Mouse (Mus musculus) MEL (cell line): ENCODE data around the gene Actl11. TPM values are rescaled to one million over a fixed set of nuclear protein-coding genes. Genes with fewer than 3 reads are reported as not detected.

Experiments
- DNase-seq: peaks from one replicate; pipeline ENCODE4 v3.0.0; 2011; ENCODE audit warnings: low read depth, low spot score
- H3K27ac ChIP-seq: 2 replicates; pipeline ENCODE4 v1.5.1; 2012; ENCODE audit warnings: low read depth, mild to moderate bottlenecking, control low read depth, low read length, moderate library complexity; ENCODE audit not compliant: control insufficient read depth
- H3K27me3 ChIP-seq, 2 experiments: fragments of 150-350 bp in 1 of 2; sonication (generic) in 1 of 2; 2 replicates each; pipeline ENCODE4 v1.6.1; 2012; ENCODE audit warnings: low read length in 2 of 2, mild to moderate bottlenecking in 2 of 2, improper control_type of control experiment in 1 of 2, moderate library complexity in 1 of 2; ENCODE audit not compliant: insufficient read depth in 2 of 2, control insufficient read depth in 1 of 2
- H3K36me3 ChIP-seq, 2 experiments: 2 replicates each; pipeline ENCODE4 v1.6.1; 2012 to 2014; ENCODE audit warnings: low read length in 2 of 2, improper control_type of control experiment in 1 of 2, inconsistent platforms in 1 of 2, mild to moderate bottlenecking in 1 of 2; ENCODE audit not compliant: insufficient read depth in 2 of 2, control insufficient read depth in 1 of 2
- H3K4me1 ChIP-seq, 2 experiments: fragments of 150-350 bp in 1 of 2; sonication (generic) in 1 of 2; 2 replicates each; pipeline ENCODE4 v1.6.1; 2012; ENCODE audit warnings: low read length in 2 of 2, improper control_type of control experiment in 1 of 2, mild to moderate bottlenecking in 1 of 2; ENCODE audit not compliant: insufficient read depth in 2 of 2, control insufficient read depth in 1 of 2
- H3K4me3 ChIP-seq, 2 experiments: fragments of 150-350 bp in 1 of 2; sonication (generic) in 1 of 2; 2 replicates each; pipeline ENCODE4 v1.5.1; 2012; ENCODE audit warnings: low read depth in 2 of 2, low read length in 2 of 2, mild to moderate bottlenecking in 2 of 2, moderate library complexity in 2 of 2, control low read depth in 1 of 2, improper control_type of control experiment in 1 of 2; ENCODE audit not compliant: control insufficient read depth in 1 of 2, insufficient read depth in 1 of 2
- H3K79me2 ChIP-seq: 2 replicates; pipeline ENCODE4 v1.6.1; 2012; ENCODE audit warnings: mild to moderate bottlenecking, low read length, moderate library complexity; ENCODE audit not compliant: control insufficient read depth, poor library complexity, insufficient read depth
- H3K9ac ChIP-seq: 2 replicates; pipeline ENCODE4 v1.6.1; 2012; ENCODE audit warnings: low read depth, mild to moderate bottlenecking, control low read depth, low read length, moderate library complexity; ENCODE audit not compliant: control insufficient read depth, poor library complexity, severe bottlenecking
- H3K9me3 ChIP-seq: fragments of 150-350 bp; sonication (generic); replicated peaks from 2 replicates; pipeline ENCODE4 v1.6.1; 2012; ENCODE audit warnings: mild to moderate bottlenecking, low read length, improper control_type of control experiment, moderate library complexity; ENCODE audit not compliant: insufficient read depth
- CTCF ChIP-seq, 3 experiments: IDR thresholded peaks in 2 of 3; conservative IDR thresholded peaks in 1 of 3; 2 replicates each; pipeline ENCODE4 v1.5.1; 2011 to 2012; ENCODE audit warnings: low read length in 3 of 3, low read depth in 2 of 3, mild to moderate bottlenecking in 2 of 3, improper control_type of control experiment in 1 of 3, inconsistent platforms in 1 of 3, mixed read lengths in 1 of 3, moderate library complexity in 1 of 3; ENCODE audit not compliant: control insufficient read depth in 1 of 3, insufficient read depth in 1 of 3, poor library complexity in 1 of 3, severe bottlenecking in 1 of 3
- E2F4 ChIP-seq: IDR thresholded peaks from 2 replicates; pipeline ENCODE4 v1.6.1; 2011; ENCODE audit warnings: low read depth, low read length, improper control_type of control experiment, borderline replicate concordance
- ETS1 ChIP-seq: IDR thresholded peaks from 2 replicates; pipeline ENCODE4 v1.6.1; 2012; ENCODE audit warnings: low read depth, mild to moderate bottlenecking, inconsistent platforms, low read length, improper control_type of control experiment, moderate library complexity
- GATA1 ChIP-seq: IDR thresholded peaks from 2 replicates; pipeline ENCODE4 v1.6.1; 2011; ENCODE audit warnings: low read depth, low read length, improper control_type of control experiment
- JUND ChIP-seq: IDR thresholded peaks from 2 replicates; pipeline ENCODE4 v1.6.1; 2011; ENCODE audit warnings: low read depth, mild to moderate bottlenecking, improper control_type of control experiment, low read length
- MAFK ChIP-seq: IDR thresholded peaks from 2 replicates; pipeline ENCODE4 v1.6.1; 2011; ENCODE audit warnings: low read depth, mild to moderate bottlenecking, low read length, improper control_type of control experiment, borderline replicate concordance
- MAZ ChIP-seq: IDR thresholded peaks from 2 replicates; pipeline ENCODE4 v1.6.1; 2012; ENCODE audit warnings: low read depth, mild to moderate bottlenecking, inconsistent platforms, low read length, improper control_type of control experiment
- MYB ChIP-seq: IDR thresholded peaks from 2 replicates; pipeline ENCODE4 v1.6.1; 2011; ENCODE audit warnings: mild to moderate bottlenecking, low read depth, low read length, improper control_type of control experiment
- TBP ChIP-seq: IDR thresholded peaks from 2 replicates; pipeline ENCODE4 v1.8.0; 2011; ENCODE audit warnings: low read depth, low read length, improper control_type of control experiment
- TCF12 ChIP-seq: IDR thresholded peaks from 2 replicates; pipeline ENCODE4 v1.6.1; 2014; ENCODE audit warnings: low read depth, mild to moderate bottlenecking, inconsistent platforms, low read length, improper control_type of control experiment, moderate library complexity
- UBTF ChIP-seq: IDR thresholded peaks from 2 replicates; pipeline ENCODE4 v1.6.1; 2012; ENCODE audit warnings: low read depth, mild to moderate bottlenecking, inconsistent platforms, low read length, improper control_type of control experiment, moderate library complexity, borderline replicate concordance; ENCODE audit not compliant: insufficient read depth
- USF2 ChIP-seq, 2 experiments: IDR thresholded peaks; 2 replicates each; pipeline ENCODE4 v1.6.1; 2011 to 2012; ENCODE audit warnings: improper control_type of control experiment in 2 of 2, low read length in 2 of 2, borderline replicate concordance in 1 of 2, inconsistent platforms in 1 of 2, low read depth in 1 of 2, mild to moderate bottlenecking in 1 of 2; ENCODE audit not compliant: insufficient read depth in 1 of 2
- ZC3H11A ChIP-seq: IDR thresholded peaks from 2 replicates; pipeline ENCODE4 v1.6.1; 2012; ENCODE audit warnings: low read depth, mild to moderate bottlenecking, inconsistent platforms, low read length, improper control_type of control experiment
- ZKSCAN1 ChIP-seq: IDR thresholded peaks from 2 replicates; pipeline ENCODE4 v1.6.1; 2012; ENCODE audit warnings: low read depth, mild to moderate bottlenecking, inconsistent platforms, low read length, improper control_type of control experiment, moderate library complexity
- ZMIZ1 ChIP-seq: IDR thresholded peaks from 2 replicates; pipeline ENCODE4 v1.6.1; 2012; ENCODE audit warnings: low read depth, mild to moderate bottlenecking, inconsistent platforms, low read length, improper control_type of control experiment, moderate library complexity
- ZNF384 ChIP-seq: IDR thresholded peaks from 2 replicates; pipeline ENCODE4 v1.6.1; 2012; ENCODE audit warnings: low read depth, mild to moderate bottlenecking, inconsistent platforms, low read length, improper control_type of control experiment
- polyA plus RNA-seq, 2 experiments: library from polyadenylated mRNA; stranded (reverse) in 1 of 2; unstranded in 1 of 2; fragments of >175 nt in 1 of 2; fragments of >200 nt in 1 of 2; gene quantifications; 2 replicates each; pipeline versions ENCODE4 v1.2.1 to v1.2.4; 2012; ENCODE audit warnings: low replicate concordance in 2 of 2, low read depth in 1 of 2; ENCODE audit not compliant: insufficient read length in 2 of 2, insufficient read depth in 1 of 2, missing spikeins in 1 of 2
- total RNA-seq: library from RNA; depleted of rRNA; stranded (reverse); fragments of 300-350 nt; gene quantifications from 2 replicates; pipeline ENCODE4 v1.2.3, GENCODE M21; 2012; rRNA removed

Actl11 gene
- total and polyA plus RNA-seq, 3 experiments: not detected

DNA sequence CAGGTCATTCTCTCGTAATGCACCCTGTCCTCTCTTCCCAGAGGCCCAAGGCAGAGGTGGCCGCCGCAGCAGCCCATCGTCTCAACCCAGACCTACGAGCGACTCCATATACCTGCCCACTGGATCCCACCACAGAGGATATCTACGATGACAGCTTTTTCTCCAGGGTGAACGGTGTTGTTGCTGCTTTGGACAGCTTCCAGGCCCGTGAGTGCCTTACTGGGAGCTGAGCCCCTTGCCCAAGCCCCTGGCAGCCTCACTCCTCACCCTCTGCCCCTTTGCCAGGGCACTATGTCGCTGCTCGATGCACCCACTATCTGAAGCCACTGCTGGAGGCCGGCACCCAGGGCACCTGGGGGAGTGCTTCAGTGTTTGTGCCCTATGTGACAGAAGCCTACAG lies 50.5 kb downstream of the Actl11 start:
- peaks cover 27 to 77% of the 10 kb centered on the region in 2 experiments for H3K4me1 ChIP-seq
- peaks cover 2 to 55% of the 10 kb centered on the region in 2 experiments for H3K36me3 ChIP-seq
- H3K27me3 ChIP-seq: no peaks in the 10 kb centered on the region
- H3K9me3 ChIP-seq: no peaks in the 10 kb centered on the region
- TF ChIP-seq CTCF (IDR thresholded peaks at IDR 0.05 in 2 of 3, conservative IDR thresholded peaks at IDR 0.05 in 1 of 3; ENCODE audit: control insufficient read depth in 1 of 3, insufficient read depth in 1 of 3, low read depth in 2 of 3, low read length in 3 of 3, poor library complexity in 1 of 3, severe bottlenecking in 1 of 3): no peak
- no peak for TF ChIP-seq UBTF
- no peak for TF ChIP-seq TCF12
- no peak for TF ChIP-seq JUND
- TF ChIP-seq ZMIZ1: no peak
- TF ChIP-seq GATA1: no peak
- TF ChIP-seq E2F4: no peak
- no peak for TF ChIP-seq MYB
- TF ChIP-seq ZKSCAN1: no peak
- no peak for TF ChIP-seq MAFK
- TF ChIP-seq ETS1: no peak
- no peak for TF ChIP-seq TBP
- TF ChIP-seq ZNF384: no peak
- TF ChIP-seq ZC3H11A: no peak
- no peak for TF ChIP-seq USF2 (IDR thresholded peaks at IDR 0.05; ENCODE audit: borderline replicate concordance in 1 of 2, insufficient read depth in 1 of 2, low read depth in 1 of 2, low read length in 2 of 2)
- no peak for TF ChIP-seq MAZ
- H3K79me2 ChIP-seq: peaks cover 37% of the 10 kb centered on the region
- no peak overlapping the region for H3K4me3 ChIP-seq
- no peak overlapping the region for H3K9ac ChIP-seq
- H3K27ac ChIP-seq: no peak overlapping the region
- no peak for DNase-seq

Other genes starting within 250 kb of the Actl11 start
- gene Gnat1, start 248.8 kb upstream of the Actl11 start, total RNA-seq: 0.27 TPM in 1 of 2 replicates, not detected in the other
- gene Gnat1, start 248.8 kb upstream of the Actl11 start, polyA plus RNA-seq: 100 to 1,000 TPM in 1 of 2 experiments, not detected in 1; 326 TPM
- not detected in 2 replicates for gene Sema3f, start 218.0 kb upstream of the Actl11 start, total RNA-seq
- gene Sema3f, start 218.0 kb upstream of the Actl11 start, polyA plus RNA-seq: not detected
- 80.2 and 87.6 TPM in 2 replicates for gene Rbm5, start 157.5 kb upstream of the Actl11 start, total RNA-seq
- 100 to 1,000 TPM; 125 to 143 TPM for gene Rbm5, start 157.5 kb upstream of the Actl11 start, polyA plus RNA-seq
- gene Rbm6, start 55.2 kb upstream of the Actl11 start, total RNA-seq: 54.2 and 55.8 TPM in 2 replicates
- 100 to 1,000 TPM in 1 of 2 experiments, 10 to 100 TPM in 1; 55.7 to 521 TPM for gene Rbm6, start 55.2 kb upstream of the Actl11 start, polyA plus RNA-seq
- gene Mon1a, start 40.3 kb upstream of the Actl11 start, total RNA-seq: 10.1 and 11.5 TPM in 2 replicates
- gene Mon1a, start 40.3 kb upstream of the Actl11 start, polyA plus RNA-seq: 10 to 100 TPM in 1 of 2 experiments, not detected in 1; 13.5 TPM
- gene Mst1r, start 21.6 kb upstream of the Actl11 start, total RNA-seq: 136 and 149 TPM in 2 replicates
- gene Mst1r, start 21.6 kb upstream of the Actl11 start, polyA plus RNA-seq: 100 to 1,000 TPM in 1 of 2 experiments, not detected in 1; 133 TPM
- 0.08 and 0.39 TPM in 2 replicates for gene Camkv, start 7.2 kb downstream of the Actl11 start, total RNA-seq
- gene Camkv, start 7.2 kb downstream of the Actl11 start, polyA plus RNA-seq: under 1 TPM in 1 of 2 experiments, not detected in 1; 0.14 TPM
- 37.3 and 43.6 TPM in 2 replicates for gene Traip, start 21.7 kb downstream of the Actl11 start, total RNA-seq
- 10 to 100 TPM in 1 of 2 experiments, not detected in 1; 65.2 TPM for gene Traip, start 21.7 kb downstream of the Actl11 start, polyA plus RNA-seq
- gene Uba7, start 47.0 kb downstream of the Actl11 start, total RNA-seq: 15.8 and 18.1 TPM in 2 replicates
- gene Uba7, start 47.0 kb downstream of the Actl11 start, polyA plus RNA-seq: 10 to 100 TPM in 1 of 2 experiments, not detected in 1; 44.1 TPM
- 0.26 and 0.35 TPM in 2 replicates for gene Gm20661, start 54.6 kb downstream of the Actl11 start, total RNA-seq
- gene Gm20661, start 54.6 kb downstream of the Actl11 start, polyA plus RNA-seq: under 1 TPM in 1 of 2 experiments, not detected in 1; 0.85 TPM
- gene Inka1, start 57.4 kb downstream of the Actl11 start, total RNA-seq: 54.1 and 65.3 TPM in 2 replicates
- gene Inka1, start 57.4 kb downstream of the Actl11 start, polyA plus RNA-seq: 10 to 100 TPM in 1 of 2 experiments, not detected in 1; 60.7 TPM
- gene Cdhr4, start 64.0 kb downstream of the Actl11 start, total RNA-seq: 0.65 and 1.5 TPM in 2 replicates
- 1 to 10 TPM in 1 of 2 experiments, not detected in 1; 4.4 TPM for gene Cdhr4, start 64.0 kb downstream of the Actl11 start, polyA plus RNA-seq
- gene Gm20662, start 67.9 kb downstream of the Actl11 start, total RNA-seq: 0.62 and 0.73 TPM in 2 replicates
- 1 to 10 TPM in 1 of 2 experiments, not detected in 1; 1.2 TPM for gene Gm20662, start 67.9 kb downstream of the Actl11 start, polyA plus RNA-seq
- 35.5 and 37.2 TPM in 2 replicates for gene Ip6k1, start 74.0 kb downstream of the Actl11 start, total RNA-seq
- gene Ip6k1, start 74.0 kb downstream of the Actl11 start, polyA plus RNA-seq: 10 to 100 TPM; 31.8 to 59.1 TPM
- gene Gmppb, start 120.8 kb downstream of the Actl11 start, total RNA-seq: 38.1 and 50.4 TPM in 2 replicates
- gene Gmppb, start 120.8 kb downstream of the Actl11 start, polyA plus RNA-seq: 10 to 100 TPM in 1 of 2 experiments, not detected in 1; 26.2 TPM
- gene Amigo3, start 124.7 kb downstream of the Actl11 start, total RNA-seq: 1.2 and 2.2 TPM in 2 replicates
- gene Amigo3, start 124.7 kb downstream of the Actl11 start, polyA plus RNA-seq: 1 to 10 TPM in 1 of 2 experiments, not detected in 1; 3.4 TPM
- 1.6 and 4.6 TPM in 2 replicates for gene Mst1, start 152.0 kb downstream of the Actl11 start, total RNA-seq
- 1 to 10 TPM in 1 of 2 experiments, not detected in 1; 10.0 TPM for gene Mst1, start 152.0 kb downstream of the Actl11 start, polyA plus RNA-seq
- gene Rnf123, start 154.9 kb downstream of the Actl11 start, total RNA-seq: 24.9 and 28.5 TPM in 2 replicates
- gene Rnf123, start 154.9 kb downstream of the Actl11 start, polyA plus RNA-seq: 10 to 100 TPM in 1 of 2 experiments, not detected in 1; 74.8 TPM
- 57.5 and 76.1 TPM in 2 replicates for gene Apeh, start 166.1 kb downstream of the Actl11 start, total RNA-seq
- 10 to 100 TPM in 1 of 2 experiments, not detected in 1; 69.0 TPM for gene Apeh, start 166.1 kb downstream of the Actl11 start, polyA plus RNA-seq